Mouse (Mus musculus): Measurements from ENCODE around the gene Eya2. TPM values are rescaled to one million over a fixed set of nuclear protein-coding genes. Genes with fewer than 3 reads are reported as not detected.

Gene Eya2
- polyA plus RNA-seq, 1 experiment from 2014 or later: 27.2 TPM

DNA sequence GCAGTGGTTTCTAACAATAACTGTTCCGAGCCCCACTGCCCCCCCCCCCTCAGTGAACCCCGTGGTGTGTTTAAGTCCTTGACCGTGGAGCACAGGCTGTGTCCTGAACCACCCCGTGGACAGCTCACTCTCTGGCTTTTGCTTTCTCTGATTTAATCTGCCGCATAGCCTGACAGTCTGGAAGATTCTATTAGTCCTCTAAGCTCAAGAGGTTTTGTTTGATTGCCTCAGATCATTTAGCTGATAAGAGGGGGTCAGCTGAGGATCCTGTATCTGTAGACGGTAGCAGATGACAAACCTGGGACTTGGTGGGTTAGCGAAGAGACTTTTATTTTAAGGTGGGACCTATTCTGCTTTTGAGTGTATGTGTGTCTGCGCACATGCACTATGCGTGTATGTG is 59.3 kb downstream of the Eya2 start:
- H3K9ac ChIP-seq (replicated peaks; ENCODE audit: low read length): no peak overlapping the region
- H3K4me1 ChIP-seq (ENCODE audit: control insufficient read depth, insufficient read depth, low read length): peaks cover 11% of the 10 kb centered on the region; the same call in 1 of the 2 replicates
- no peaks in the 10 kb centered on the region for H3K27me3 ChIP-seq (ENCODE audit: control insufficient read depth, insufficient read depth, low read length)
- ATAC-seq (replicated peaks; ENCODE audit: insufficient number of reproducible peaks, low FRiP score, low TSS enrichment, low read depth): no peak
- WGBS: 53% methylated on average over 9 of the region's 9 CpGs
- H3K27ac ChIP-seq (replicated peaks; ENCODE audit: low read depth, low read length): no peak overlapping the region
- no peaks in the 10 kb centered on the region for H3K9me3 ChIP-seq (replicated peaks; ENCODE audit: control insufficient read depth, low read length)
- no peak for DNase-seq (ENCODE audit: low spot score)
- no peak overlapping the region for H3K4me2 ChIP-seq (ENCODE audit: low read depth, low read length)
- H3K36me3 ChIP-seq (replicated peaks; ENCODE audit: control insufficient read depth, insufficient read depth, low read depth, low read length): no peaks in the 10 kb centered on the region
- H3K4me3 ChIP-seq (ENCODE audit: low read depth, low read length): no peak overlapping the region

DNA sequence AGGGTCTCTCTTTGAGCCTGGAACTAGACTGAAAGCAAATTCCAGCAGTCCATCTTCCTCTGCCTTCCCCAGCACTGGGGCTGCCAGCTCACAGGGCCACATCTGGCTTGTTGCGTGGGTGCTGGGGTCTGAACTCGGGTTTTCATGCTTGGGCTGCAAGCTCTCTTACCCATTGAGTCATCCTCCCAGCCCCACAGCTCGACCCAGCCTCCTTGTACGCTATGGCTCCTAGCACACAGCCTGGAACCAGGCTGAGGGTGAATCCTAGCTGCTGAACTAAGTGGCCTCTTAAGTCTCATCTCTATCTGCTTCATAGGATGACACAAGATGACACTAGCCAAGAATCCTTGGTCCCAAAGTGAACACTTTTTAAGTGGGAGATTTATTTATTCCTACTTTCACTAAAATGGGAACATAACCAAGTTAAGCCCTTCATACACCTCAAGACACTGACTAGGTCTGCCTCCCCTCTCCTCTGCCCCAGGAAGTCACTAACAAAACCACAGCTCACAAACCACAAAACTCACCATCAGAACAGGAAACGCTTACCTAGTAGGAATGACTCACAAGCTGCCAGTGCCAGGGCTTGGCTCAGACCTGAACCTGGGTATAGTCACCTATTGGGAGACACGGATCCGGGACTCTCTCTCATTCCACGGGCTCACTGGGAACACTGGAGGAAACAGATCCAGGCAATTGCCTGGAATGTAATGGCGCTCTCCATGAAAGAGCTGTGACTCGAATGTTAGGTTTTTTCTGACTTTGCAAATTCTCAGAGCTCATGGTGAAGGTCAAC is 60.1 kb downstream of the Eya2 start:
- WGBS: 79% methylated on average over 10 of the region's 10 CpGs
- Histone ChIP-seq H3K4me2 (ENCODE audit: low read depth, low read length) (no peak overlapping the region), H3K9ac (replicated peaks; ENCODE audit: low read length) (no peak overlapping the region), H3K4me3 (ENCODE audit: low read depth, low read length) (no peak overlapping the region), H3K27me3 (ENCODE audit: control insufficient read depth, insufficient read depth, low read length) (no peaks in the 10 kb centered on the region), H3K9me3 (replicated peaks; ENCODE audit: control insufficient read depth, low read length) (no peaks in the 10 kb centered on the region), H3K27ac (replicated peaks; ENCODE audit: low read depth, low read length) (no peak overlapping the region), H3K4me1 (ENCODE audit: control insufficient read depth, insufficient read depth, low read length) (peaks cover 11% of the 10 kb centered on the region; the same call in 1 of the 2 replicates), H3K36me3 (replicated peaks; ENCODE audit: control insufficient read depth, insufficient read depth, low read depth, low read length) (no peaks in the 10 kb centered on the region)
- ATAC-seq (replicated peaks; ENCODE audit: insufficient number of reproducible peaks, low FRiP score, low TSS enrichment, low read depth) (no peak), DNase-seq (ENCODE audit: low spot score) (no peak)

DNA sequence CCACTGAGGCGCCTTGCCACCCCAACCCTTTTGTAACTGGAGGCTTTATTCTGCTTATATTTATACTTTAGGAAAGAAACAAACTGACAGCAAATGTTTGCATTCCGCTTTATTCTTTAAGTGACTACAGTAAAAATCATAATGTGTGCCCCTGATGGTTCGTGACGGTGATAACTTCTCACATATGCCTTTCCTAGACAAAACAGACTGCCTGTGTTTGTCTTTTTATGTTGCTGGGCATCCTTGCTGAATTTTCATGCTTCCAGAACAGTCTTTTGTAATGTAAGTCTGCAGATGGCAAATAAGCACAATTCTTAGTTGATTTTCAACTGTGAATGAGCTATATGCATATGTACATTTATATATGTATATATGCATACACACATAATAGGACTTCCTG is 61.7 kb downstream of the Eya2 start:
- Histone ChIP-seq H3K4me1 (ENCODE audit: control insufficient read depth, insufficient read depth, low read length) (peaks cover 11% of the 10 kb centered on the region; the same call in 1 of the 2 replicates), H3K9me3 (replicated peaks; ENCODE audit: control insufficient read depth, low read length) (no peaks in the 10 kb centered on the region), H3K9ac (replicated peaks; ENCODE audit: low read length) (no peak overlapping the region), H3K4me2 (ENCODE audit: low read depth, low read length) (no peak overlapping the region), H3K27ac (replicated peaks; ENCODE audit: low read depth, low read length) (no peak overlapping the region), H3K27me3 (ENCODE audit: control insufficient read depth, insufficient read depth, low read length) (no peaks in the 10 kb centered on the region), H3K4me3 (ENCODE audit: low read depth, low read length) (no peak overlapping the region), H3K36me3 (replicated peaks; ENCODE audit: control insufficient read depth, insufficient read depth, low read depth, low read length) (no peaks in the 10 kb centered on the region)
- WGBS: 82% methylated on average over 4 of the region's 4 CpGs
- DNase-seq (ENCODE audit: low spot score): no peak
- ATAC-seq (replicated peaks; ENCODE audit: insufficient number of reproducible peaks, low FRiP score, low TSS enrichment, low read depth): no peak

DNA sequence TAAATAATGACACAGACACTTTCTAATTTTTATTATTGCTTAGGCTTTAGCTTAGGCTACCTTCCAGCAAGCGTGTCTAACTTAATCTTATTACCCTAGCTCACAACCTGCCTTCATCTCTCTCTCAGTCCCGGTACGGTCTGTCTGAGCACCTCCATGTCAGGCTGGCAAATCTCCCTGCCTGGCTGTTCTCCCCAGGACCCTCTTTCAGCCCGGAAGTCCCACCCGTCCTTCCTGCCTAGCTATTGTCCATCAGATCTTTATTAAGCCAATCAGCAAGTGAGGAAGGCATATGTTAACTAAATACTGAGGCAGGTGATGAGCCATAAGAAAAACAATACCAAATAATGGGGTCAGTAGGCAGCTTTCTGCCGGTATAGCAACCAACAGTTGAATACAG is 62.1 kb downstream of the Eya2 start:
- DNase-seq (ENCODE audit: low spot score) (no peak), ATAC-seq (replicated peaks; ENCODE audit: insufficient number of reproducible peaks, low FRiP score, low TSS enrichment, low read depth) (no peak)
- WGBS: 66% methylated on average over 6 of the region's 6 CpGs
- peaks cover 11% of the 10 kb centered on the region; the same call in 1 of the 2 replicates for H3K4me1 ChIP-seq (ENCODE audit: control insufficient read depth, insufficient read depth, low read length)
- H3K4me3 ChIP-seq (ENCODE audit: low read depth, low read length): no peak overlapping the region
- H3K9me3 ChIP-seq (replicated peaks; ENCODE audit: control insufficient read depth, low read length): no peaks in the 10 kb centered on the region
- no peak overlapping the region for H3K4me2 ChIP-seq (ENCODE audit: low read depth, low read length)
- no peak overlapping the region for H3K9ac ChIP-seq (replicated peaks; ENCODE audit: low read length)
- no peak overlapping the region for H3K27ac ChIP-seq (replicated peaks; ENCODE audit: low read depth, low read length)
- H3K36me3 ChIP-seq (replicated peaks; ENCODE audit: control insufficient read depth, insufficient read depth, low read depth, low read length): no peaks in the 10 kb centered on the region
- no peaks in the 10 kb centered on the region for H3K27me3 ChIP-seq (ENCODE audit: control insufficient read depth, insufficient read depth, low read length)

DNA sequence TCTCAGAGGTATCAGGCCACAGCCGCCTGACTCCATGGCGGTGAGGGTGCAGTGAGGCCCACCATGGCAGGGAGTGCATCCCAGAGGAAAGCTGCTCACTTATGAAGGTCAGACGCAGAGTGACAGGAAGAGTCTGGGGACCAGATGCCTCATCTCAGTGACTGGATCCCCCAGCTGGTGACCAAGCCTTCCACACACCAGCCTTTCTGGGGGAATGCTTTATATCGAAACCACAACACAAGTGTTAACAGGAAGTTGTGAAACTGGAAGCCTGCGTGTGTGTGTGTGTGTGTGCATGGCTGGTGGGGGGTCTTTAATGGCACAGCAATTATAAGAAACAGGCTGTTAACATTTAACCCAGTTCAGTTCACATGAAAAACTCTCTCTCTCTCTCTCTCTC is 64.7 kb downstream of the Eya2 start:
- Histone ChIP-seq H3K4me2 (ENCODE audit: low read depth, low read length) (no peak overlapping the region), H3K9ac (replicated peaks; ENCODE audit: low read length) (no peak overlapping the region), H3K4me3 (ENCODE audit: low read depth, low read length) (no peak overlapping the region), H3K4me1 (ENCODE audit: control insufficient read depth, insufficient read depth, low read length) (no peaks in the 10 kb centered on the region), H3K9me3 (replicated peaks; ENCODE audit: control insufficient read depth, low read length) (no peaks in the 10 kb centered on the region), H3K27me3 (ENCODE audit: control insufficient read depth, insufficient read depth, low read length) (no peaks in the 10 kb centered on the region), H3K36me3 (replicated peaks; ENCODE audit: control insufficient read depth, insufficient read depth, low read depth, low read length) (no peaks in the 10 kb centered on the region), H3K27ac (replicated peaks; ENCODE audit: low read depth, low read length) (no peak overlapping the region)
- no peak for DNase-seq (ENCODE audit: low spot score)
- ATAC-seq (replicated peaks; ENCODE audit: insufficient number of reproducible peaks, low FRiP score, low TSS enrichment, low read depth): no peak
- 73% methylated on average over 5 of the region's 5 CpGs for WGBS

DNA sequence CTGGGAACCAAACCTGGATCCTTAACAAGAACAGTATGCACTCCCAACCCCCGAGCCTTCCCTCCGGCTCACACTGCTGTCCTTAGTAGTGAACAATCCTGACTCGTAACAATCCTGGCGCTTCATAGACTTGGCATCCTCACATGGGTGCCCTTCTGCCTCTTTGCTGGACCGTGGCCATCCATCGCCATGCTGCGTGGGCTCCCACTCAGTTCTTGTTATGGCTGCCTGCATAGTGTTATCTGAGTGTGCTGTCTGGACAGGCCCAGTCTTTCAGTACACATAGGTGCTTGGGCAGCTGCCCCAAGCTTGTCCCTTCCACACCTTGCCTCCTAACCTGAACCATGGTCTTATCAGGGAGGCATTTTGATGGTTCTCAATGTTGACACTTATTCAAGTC is 68.4 kb downstream of the Eya2 start:
- no peak overlapping the region for H3K27ac ChIP-seq (replicated peaks; ENCODE audit: low read depth, low read length)
- 94% methylated on average over 7 of the region's 7 CpGs for WGBS
- DNase-seq (ENCODE audit: low spot score): no peak

DNA sequence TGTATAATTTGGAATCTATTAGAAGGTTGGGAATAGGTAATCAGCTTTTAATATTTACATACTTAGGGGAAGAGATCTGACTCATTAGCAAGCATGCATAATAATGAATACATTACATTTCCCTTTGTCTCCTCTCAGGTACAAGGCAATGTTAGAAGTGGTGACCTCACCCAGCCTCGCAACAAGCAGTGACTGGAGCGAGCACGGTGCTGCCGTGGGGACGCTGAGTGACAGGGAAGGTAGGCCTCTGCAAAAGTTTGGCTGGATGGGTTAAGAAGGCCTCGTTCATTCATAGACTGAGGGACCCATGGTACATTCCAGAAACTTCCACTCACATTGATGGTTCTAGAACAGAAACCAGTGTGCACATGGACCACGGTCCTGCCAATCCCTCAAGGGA is 69.8 kb downstream of the Eya2 start:
- Histone ChIP-seq H3K4me3 (ENCODE audit: low read depth, low read length) (no peak overlapping the region), H3K27ac (replicated peaks; ENCODE audit: low read depth, low read length) (no peak overlapping the region), H3K36me3 (replicated peaks; ENCODE audit: control insufficient read depth, insufficient read depth, low read depth, low read length) (no peaks in the 10 kb centered on the region), H3K9me3 (replicated peaks; ENCODE audit: control insufficient read depth, low read length) (no peaks in the 10 kb centered on the region), H3K9ac (replicated peaks; ENCODE audit: low read length) (no peak overlapping the region), H3K4me2 (ENCODE audit: low read depth, low read length) (no peak overlapping the region), H3K4me1 (ENCODE audit: control insufficient read depth, insufficient read depth, low read length) (no peaks in the 10 kb centered on the region), H3K27me3 (ENCODE audit: control insufficient read depth, insufficient read depth, low read length) (no peaks in the 10 kb centered on the region)
- WGBS: 87% methylated on average over 7 of the region's 7 CpGs
- ATAC-seq (replicated peaks; ENCODE audit: insufficient number of reproducible peaks, low FRiP score, low TSS enrichment, low read depth): no peak
- DNase-seq (ENCODE audit: low spot score): no peak

More for the DNA sequence above, 68.4 kb downstream of the Eya2 start:
- H3K9me3 ChIP-seq (replicated peaks; ENCODE audit: control insufficient read depth, low read length): no peaks in the 10 kb centered on the region
- H3K4me3 ChIP-seq (ENCODE audit: low read depth, low read length): no peak overlapping the region
- H3K4me2 ChIP-seq (ENCODE audit: low read depth, low read length): no peak overlapping the region
- H3K27me3 ChIP-seq (ENCODE audit: control insufficient read depth, insufficient read depth, low read length): no peaks in the 10 kb centered on the region
- no peak for ATAC-seq (replicated peaks; ENCODE audit: insufficient number of reproducible peaks, low FRiP score, low TSS enrichment, low read depth)
- no peak overlapping the region for H3K9ac ChIP-seq (replicated peaks; ENCODE audit: low read length)
- no peaks in the 10 kb centered on the region for H3K36me3 ChIP-seq (replicated peaks; ENCODE audit: control insufficient read depth, insufficient read depth, low read depth, low read length)
- H3K4me1 ChIP-seq (ENCODE audit: control insufficient read depth, insufficient read depth, low read length): no peaks in the 10 kb centered on the region

DNA sequence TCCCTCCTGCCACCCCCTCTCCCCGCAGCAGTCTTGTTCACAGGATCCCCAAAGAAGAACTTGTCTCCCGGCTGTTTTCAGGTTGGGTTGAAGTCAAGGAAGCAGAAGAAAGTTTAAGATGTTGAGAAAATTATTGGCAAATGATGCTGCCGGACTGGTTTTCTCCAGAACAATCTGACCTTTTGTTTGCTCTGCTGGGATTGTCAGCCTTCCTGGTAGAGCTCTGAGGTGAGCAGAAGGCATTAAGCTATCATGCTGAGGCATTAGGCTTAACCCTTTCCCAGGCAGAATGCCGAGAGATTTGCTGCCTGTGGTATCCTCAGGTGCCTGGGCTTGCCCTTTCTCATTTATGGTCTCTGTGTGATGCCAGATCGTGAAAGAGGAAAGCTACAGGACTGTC is 70.3 kb downstream of the Eya2 start:
- H3K9me3 ChIP-seq (replicated peaks; ENCODE audit: control insufficient read depth, low read length): no peaks in the 10 kb centered on the region
- 38% methylated on average over 5 of the region's 5 CpGs for WGBS
- H3K4me1 ChIP-seq (ENCODE audit: control insufficient read depth, insufficient read depth, low read length): no peaks in the 10 kb centered on the region
- no peaks in the 10 kb centered on the region for H3K27me3 ChIP-seq (ENCODE audit: control insufficient read depth, insufficient read depth, low read length)
- H3K27ac ChIP-seq (replicated peaks; ENCODE audit: low read depth, low read length): no peak overlapping the region
- H3K9ac ChIP-seq (replicated peaks; ENCODE audit: low read length): no peak overlapping the region
- H3K4me3 ChIP-seq (ENCODE audit: low read depth, low read length): no peak overlapping the region
- DNase-seq (ENCODE audit: low spot score): no peak
- H3K4me2 ChIP-seq (ENCODE audit: low read depth, low read length): no peak overlapping the region
- no peaks in the 10 kb centered on the region for H3K36me3 ChIP-seq (replicated peaks; ENCODE audit: control insufficient read depth, insufficient read depth, low read depth, low read length)
- no peak for ATAC-seq (replicated peaks; ENCODE audit: insufficient number of reproducible peaks, low FRiP score, low TSS enrichment, low read depth)

Data from embryonic facial prominence, embryonic 11.5 days (tissue).